Mouse (Mus musculus): ENCODE measurements around the gene Xntrpc. TPM values are rescaled to one million over a fixed set of nuclear protein-coding genes. Genes with fewer than 3 reads are reported as not detected.

Gene Xntrpc
- polyA plus RNA-seq, 1 experiment from 2014 or later, result 0.15 TPM

GRCm38 (mm10) chr7:102113151-102113729 is 47.7 kb downstream of the Xntrpc start:
- no peak overlapping the region for H3K4me3 ChIP-seq (ENCODE audit: low read depth, low read length)
- no peak overlapping the region for H3K27ac ChIP-seq (ENCODE audit: low read depth)
- no peaks in the 10 kb centered on the region for H3K4me1 ChIP-seq (ENCODE audit: insufficient read depth)
- no peaks in the 10 kb centered on the region for H3K36me3 ChIP-seq (replicated peaks; ENCODE audit: insufficient read depth, low read length)
- TF ChIP-seq EP300 (IDR thresholded peaks at IDR 0.05; ENCODE audit: low read depth), result no peak
- TF ChIP-seq CTCF (IDR thresholded peaks at IDR 0.05; ENCODE audit: low read depth), result no peak
- no peaks in the 10 kb centered on the region for H3K9me3 ChIP-seq (ENCODE audit: low read length)
- ATAC-seq (no peak), DNase-seq (no peak)
- 79% methylated on average over 45 of the region's 45 CpGs for WGBS (ENCODE audit: insufficient replicate concordance)
- no peak overlapping the region for H3K9ac ChIP-seq (replicated peaks)
- H3K4me2 ChIP-seq (ENCODE audit: low read depth, low read length), result no peak overlapping the region
- H3K27me3 ChIP-seq (ENCODE audit: insufficient read depth, low read length), result no peaks in the 10 kb centered on the region

DNA sequence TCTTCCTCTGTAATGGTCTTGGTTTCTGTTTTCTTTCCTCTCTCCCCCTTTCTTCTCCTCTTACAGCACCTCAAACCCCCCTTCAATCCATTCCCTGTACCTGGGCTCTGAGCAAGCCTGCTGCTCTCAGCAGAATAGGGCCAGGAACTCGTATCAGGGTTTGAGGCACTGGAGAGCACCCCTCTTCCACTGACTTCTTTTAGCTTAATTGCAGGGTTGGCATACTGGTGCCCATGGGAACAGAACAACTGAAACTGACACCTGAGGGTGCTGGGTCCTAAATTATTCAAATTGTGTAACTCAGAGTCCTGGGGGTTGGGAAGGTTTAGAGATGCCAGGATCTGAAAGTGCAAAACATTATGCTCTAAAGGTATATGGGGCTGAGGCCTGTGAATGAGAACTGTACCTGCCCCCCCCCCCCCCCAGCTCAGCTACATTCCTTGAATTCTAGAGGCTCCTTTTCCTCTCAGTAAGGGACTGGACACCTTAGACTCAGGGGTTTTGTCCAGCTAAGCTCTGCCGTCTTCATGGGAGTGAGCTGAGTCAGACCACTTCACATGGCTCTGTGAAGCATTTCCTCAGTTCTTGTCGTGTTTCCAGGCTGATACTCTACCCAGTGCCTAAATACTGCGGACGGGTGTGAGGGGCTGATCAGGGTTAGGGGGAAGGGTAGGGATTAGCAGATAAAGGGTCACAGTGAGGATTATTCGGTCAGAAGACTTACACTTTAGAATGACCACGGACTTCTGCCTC is 51.2 kb downstream of the Xntrpc start, which contains the start of gene Chrna10:
Gene Chrna10, minus strand, starts transcription at position 250 of the 753 bp plus-strand sequence.
- Histone ChIP-seq H3K4me1 (ENCODE audit: insufficient read depth) (no peaks in the 10 kb centered on the region), H3K27me3 (ENCODE audit: insufficient read depth, low read length) (no peaks in the 10 kb centered on the region), H3K4me3 (ENCODE audit: low read depth, low read length) (no peak within 1 kb of the TSS), H3K9ac (replicated peaks) (no peak within 1 kb of the TSS), H3K27ac (ENCODE audit: low read depth) (no peak within 1 kb of the TSS), H3K4me2 (ENCODE audit: low read depth, low read length) (no peak within 1 kb of the TSS), H3K36me3 (replicated peaks; ENCODE audit: insufficient read depth, low read length) (peaks cover 18% of the 10 kb centered on the region), H3K9me3 (ENCODE audit: low read length) (no peaks in the 10 kb centered on the region)
- 43% methylated on average over 7 of the region's 7 CpGs for WGBS (ENCODE audit: insufficient replicate concordance)
- ATAC-seq (no peak), DNase-seq (no peak)
- no peak for TF ChIP-seq CTCF (IDR thresholded peaks at IDR 0.05; ENCODE audit: low read depth)
- no peak for TF ChIP-seq EP300 (IDR thresholded peaks at IDR 0.05; ENCODE audit: low read depth)

DNA sequence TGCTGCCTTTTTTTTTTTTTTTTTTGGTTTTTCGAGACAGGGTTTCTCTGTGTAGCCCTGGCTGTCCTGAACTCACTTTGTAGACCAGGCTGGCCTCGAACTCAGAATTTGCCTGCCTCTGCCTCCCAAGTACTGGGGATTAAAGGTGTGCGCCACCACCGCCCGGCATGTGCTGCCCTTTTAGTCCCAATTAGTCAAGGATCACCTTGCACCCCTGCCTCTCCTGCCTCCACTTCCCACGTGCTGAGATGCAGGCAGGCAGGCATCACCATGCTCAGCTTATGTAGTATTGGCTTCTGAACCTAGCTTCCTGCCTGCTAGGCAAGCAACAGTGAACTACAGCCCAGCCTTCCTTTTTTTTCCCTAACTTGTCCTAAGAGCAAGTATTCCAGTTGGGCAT is 51.9 kb downstream of the Xntrpc start:
- Histone ChIP-seq H3K4me2 (ENCODE audit: low read depth, low read length) (no peak overlapping the region), H3K36me3 (replicated peaks; ENCODE audit: insufficient read depth, low read length) (peaks cover 24% of the 10 kb centered on the region), H3K9ac (replicated peaks) (no peak overlapping the region), H3K9me3 (ENCODE audit: low read length) (no peaks in the 10 kb centered on the region), H3K27me3 (ENCODE audit: insufficient read depth, low read length) (no peaks in the 10 kb centered on the region), H3K27ac (ENCODE audit: low read depth) (no peak overlapping the region), H3K4me3 (ENCODE audit: low read depth, low read length) (no peak overlapping the region), H3K4me1 (ENCODE audit: insufficient read depth) (no peaks in the 10 kb centered on the region)
- TF ChIP-seq CTCF (IDR thresholded peaks at IDR 0.05; ENCODE audit: low read depth) (no peak), EP300 (IDR thresholded peaks at IDR 0.05; ENCODE audit: low read depth) (no peak)
- ATAC-seq (no peak), DNase-seq (no peak)
- WGBS (ENCODE audit: insufficient replicate concordance), result 76% methylated on average over 5 of the region's 6 CpGs

DNA sequence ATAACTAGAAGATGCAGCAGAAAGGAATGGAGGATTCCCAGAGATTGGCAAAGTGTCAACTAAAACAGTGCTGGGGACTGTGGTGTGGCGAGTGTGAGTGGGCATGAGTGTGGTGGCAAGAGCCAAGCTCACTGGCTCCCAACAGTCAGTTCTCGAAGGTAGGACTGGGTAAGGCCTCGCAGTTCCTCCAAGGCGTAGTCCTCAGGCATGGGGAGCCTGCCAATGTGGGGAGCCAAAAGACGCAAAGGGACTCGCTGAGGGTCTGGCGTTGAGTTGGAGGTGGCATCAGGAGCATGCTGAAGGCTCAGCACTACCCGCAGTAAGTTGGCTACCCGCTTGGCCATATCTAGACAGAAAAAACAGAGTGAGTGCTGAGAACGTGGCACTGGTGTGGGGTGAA is 54.8 kb downstream of the Xntrpc start:
- H3K4me2 ChIP-seq (ENCODE audit: low read depth, low read length), result no peak overlapping the region
- H3K27ac ChIP-seq (ENCODE audit: low read depth), result no peak overlapping the region
- TF ChIP-seq CTCF (IDR thresholded peaks at IDR 0.05; ENCODE audit: low read depth) (no peak), EP300 (IDR thresholded peaks at IDR 0.05; ENCODE audit: low read depth) (no peak)
- H3K9ac ChIP-seq (replicated peaks), result no peak overlapping the region
- no peaks in the 10 kb centered on the region for H3K27me3 ChIP-seq (ENCODE audit: insufficient read depth, low read length)
- H3K4me1 ChIP-seq (ENCODE audit: insufficient read depth), result no peaks in the 10 kb centered on the region
- WGBS (ENCODE audit: insufficient replicate concordance), result 89% methylated on average over 10 of the region's 10 CpGs
- ATAC-seq (no peak), DNase-seq (no peak)
- peaks cover 53% of the 10 kb centered on the region for H3K36me3 ChIP-seq (replicated peaks; ENCODE audit: insufficient read depth, low read length)
- H3K4me3 ChIP-seq (ENCODE audit: low read depth, low read length), result no peak overlapping the region
- H3K9me3 ChIP-seq (ENCODE audit: low read length), result no peaks in the 10 kb centered on the region

DNA sequence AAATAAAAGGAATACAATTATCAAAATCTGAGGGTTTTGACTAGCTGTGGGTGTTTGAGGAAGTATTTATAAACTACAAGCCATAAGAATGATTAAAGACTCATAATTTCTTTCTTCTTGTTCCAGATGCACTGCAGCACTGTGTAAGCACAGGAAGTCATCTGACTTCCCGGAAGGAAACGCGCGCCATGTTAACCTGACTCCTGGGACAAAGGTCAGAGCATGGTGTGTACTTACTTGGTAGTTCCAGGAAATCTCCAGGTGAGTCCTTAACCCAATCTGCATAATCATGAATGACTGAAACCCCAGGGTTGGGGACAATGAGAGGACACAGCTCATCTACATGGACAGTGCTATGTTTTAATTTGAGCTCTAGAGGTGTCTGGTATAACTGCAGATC is 66.9 kb downstream of the Xntrpc start:
- Histone ChIP-seq H3K9ac (replicated peaks) (no peak overlapping the region), H3K4me1 (ENCODE audit: insufficient read depth) (no peaks in the 10 kb centered on the region), H3K27ac (ENCODE audit: low read depth) (no peak overlapping the region), H3K9me3 (ENCODE audit: low read length) (no peaks in the 10 kb centered on the region), H3K4me2 (ENCODE audit: low read depth, low read length) (no peak overlapping the region), H3K36me3 (replicated peaks; ENCODE audit: insufficient read depth, low read length) (peaks cover 79% of the 10 kb centered on the region), H3K27me3 (ENCODE audit: insufficient read depth, low read length) (no peaks in the 10 kb centered on the region), H3K4me3 (ENCODE audit: low read depth, low read length) (no peak overlapping the region)
- TF ChIP-seq EP300 (IDR thresholded peaks at IDR 0.05; ENCODE audit: low read depth) (no peak), CTCF (IDR thresholded peaks at IDR 0.05; ENCODE audit: low read depth) (no peak)
- DNase-seq (no peak), ATAC-seq (no peak; the same call in 1 of the 2 replicates)
- 71% methylated on average over 4 of the region's 4 CpGs for whole genome bisulfite sequencing (ENCODE audit: insufficient replicate concordance)

DNA sequence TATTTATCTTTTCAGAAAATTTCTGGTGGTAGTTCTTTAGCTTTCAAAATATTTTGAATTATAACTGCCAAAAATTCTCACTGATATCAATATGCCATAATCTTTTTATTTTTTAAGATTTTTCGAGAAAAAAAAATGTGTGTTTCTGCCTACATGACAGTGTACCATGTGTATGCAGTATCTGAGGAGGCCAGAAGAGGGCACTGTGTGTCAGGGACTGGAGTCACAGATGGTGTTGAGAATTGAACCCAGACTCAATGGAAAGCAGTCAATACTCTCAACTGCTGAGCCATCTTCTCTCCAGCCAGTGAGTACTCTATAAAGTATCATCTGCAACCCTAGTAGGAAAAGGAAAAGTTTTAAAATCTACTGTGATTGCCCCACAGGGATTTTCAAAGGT is 72.0 kb downstream of the Xntrpc start:
- Histone ChIP-seq H3K9me3 (ENCODE audit: low read length) (no peaks in the 10 kb centered on the region), H3K9ac (replicated peaks) (no peak overlapping the region), H3K27me3 (ENCODE audit: insufficient read depth, low read length) (no peaks in the 10 kb centered on the region), H3K4me2 (ENCODE audit: low read depth, low read length) (no peak overlapping the region), H3K4me3 (ENCODE audit: low read depth, low read length) (no peak overlapping the region), H3K27ac (ENCODE audit: low read depth) (no peak overlapping the region), H3K4me1 (ENCODE audit: insufficient read depth) (no peaks in the 10 kb centered on the region), H3K36me3 (replicated peaks; ENCODE audit: insufficient read depth, low read length) (peaks cover 77% of the 10 kb centered on the region)
- DNase-seq, result peak; percentile 56
- no peak for TF ChIP-seq EP300 (IDR thresholded peaks at IDR 0.05; ENCODE audit: low read depth)
- TF ChIP-seq CTCF (IDR thresholded peaks at IDR 0.05; ENCODE audit: low read depth), result peak; percentile 77
- no peak for ATAC-seq
- WGBS (ENCODE audit: insufficient replicate concordance), result 74% methylated on average over 1 of the region's 1 CpGs

All from liver, postnatal 0 days (tissue).